Mouse (Mus musculus) heart, postnatal 0 days (tissue): ENCODE results near the gene Rapgef1.
A peak's percentile ranks its signal among the peaks of the same experiment; 100 is the strongest.

Experiments
- CTCF ChIP-seq: IDR thresholded peaks from 2 replicates; pipeline ENCODE4 v1.5.1; 2016; ENCODE audit warnings: antibody characterized with exemption, control low read depth, low read depth
- EP300 ChIP-seq: IDR thresholded peaks from 2 replicates; pipeline ENCODE4 v1.6.1; 2016; ENCODE audit warnings: antibody characterized with exemption, low read depth

- peak; percentile 51 for TF ChIP-seq CTCF
- TF ChIP-seq EP300: no peak
Observed at GRCm38 (mm10) chr2:29670231-29670991, 50.9 kb downstream of the Rapgef1 start.
